ENCODE assay signal across 8 mouse cellular contexts in genomic region chr11:100849456-100850037, GRCm38 (mm10). TPM values are rescaled to one million over a fixed set of nuclear protein-coding genes. Genes with fewer than 3 reads are reported as not detected.
DNase-seq lines count a peak whose midpoint lies in the region; ATAC-seq and TF ChIP-seq lines count a peak whose summit lies in the region.

No protein-coding gene starts in this region.

- peak overlapping the region; percentile 56 for H3K4me3 ChIP-seq in cerebellum, adult 2 months (replicated peaks; ENCODE audit: insufficient read depth, low read depth, low read length)
- H3K4me3 ChIP-seq in forebrain, embryonic 11.5 days (ENCODE audit: low read depth, low read length), result peak overlapping the region; percentile 72
- peak overlapping the region; percentile 96 for H3K4me3 ChIP-seq in liver, embryonic 12.5 days

- peak overlapping the region; percentile 92 for H3K9ac ChIP-seq in forebrain, embryonic 11.5 days (ENCODE audit: low read length)
- peak overlapping the region; percentile 96 for H3K9ac ChIP-seq in liver, embryonic 12.5 days

- H3K4me1 ChIP-seq in cerebellum, adult 2 months (ENCODE audit: control insufficient read depth, insufficient read depth, low read length), result 0 out of 2 replicates have a peak, but pooled peaks cover 2% of the 10 kb centered on the region
- H3K4me1 ChIP-seq in forebrain, embryonic 11.5 days (replicated peaks; ENCODE audit: control insufficient read depth, insufficient read depth, low read length), result no peaks in the 10 kb centered on the region; the same call in 1 of the 2 replicates
- H3K4me1 ChIP-seq in liver, embryonic 12.5 days, result peaks cover 64% of the 10 kb centered on the region

- no peaks in the 10 kb centered on the region for H3K9me3 ChIP-seq in forebrain, embryonic 11.5 days (ENCODE audit: control insufficient read depth, low read length)
- H3K9me3 ChIP-seq in liver, embryonic 12.5 days (replicated peaks), result no peaks in the 10 kb centered on the region

- no peaks in the 10 kb centered on the region for H3K36me3 ChIP-seq in forebrain, embryonic 11.5 days (ENCODE audit: control insufficient read depth, insufficient read depth, low read length)
- H3K36me3 ChIP-seq in liver, embryonic 12.5 days, result peaks cover 6% of the 10 kb centered on the region

- DNase-seq in cerebellum, adult 2 months, result no peak
- DNase-seq in cerebellum, adult 11 months, result no peak
- peak; percentile 78 for DNase-seq in 416B (ENCODE audit: low read depth)
- peak; percentile 44 for DNase-seq in forebrain, embryonic 11.5 days (ENCODE audit: low spot score)
- no peak for DNase-seq in ovary, adult 18-20 months (ENCODE audit: low spot score)
- no peak for DNase-seq in gastrocnemius, postnatal 14 days
- no peak for DNase-seq in adrenal gland, postnatal 25 days

- TF ChIP-seq CTCF in cerebellum, adult 2 months (IDR thresholded peaks at IDR 0.05; ENCODE audit: borderline replicate concordance, insufficient read depth, low read depth, low read length), result no peak

- peak overlapping the region; percentile 88 for H3K4me2 ChIP-seq in forebrain, embryonic 11.5 days (ENCODE audit: low read depth, low read length, severe bottlenecking)
- peak overlapping the region; percentile 95 for H3K4me2 ChIP-seq in liver, embryonic 12.5 days

- H3K27ac ChIP-seq in cerebellum, adult 2 months (ENCODE audit: insufficient read depth, low read length), result peak overlapping the region; percentile 57; the same call in 1 of the 2 replicates
- H3K27ac ChIP-seq in forebrain, embryonic 11.5 days (ENCODE audit: low read depth, low read length), result no peak overlapping the region
- H3K27ac ChIP-seq in liver, embryonic 12.5 days, result peak overlapping the region; percentile 94

- 3% methylated on average over 13 of the region's 13 CpGs for WGBS in cerebellum, adult 2 months
- 1% methylated on average over 13 of the region's 13 CpGs for WGBS in forebrain, embryonic 11.5 days
- under 1% methylated on average over 13 of the region's 13 CpGs for WGBS in liver, embryonic 12.5 days (ENCODE audit: insufficient replicate concordance)

- ATAC-seq in forebrain, embryonic 11.5 days (replicated peaks; ENCODE audit: low FRiP score), result no peak
- peak; percentile 33; the same call in 1 of the 2 replicates for ATAC-seq in liver, embryonic 12.5 days

- TF ChIP-seq POLR2A in cerebellum, adult 2 months (IDR thresholded peaks at IDR 0.05; ENCODE audit: borderline replicate concordance, insufficient read depth, low read length), result no peak

- intact Hi-C loops in gastrocnemius, postnatal 14 days (cut with DNase I; ENCODE audit: low total_unique reads), result no loop called here

- no peaks in the 10 kb centered on the region for H3K27me3 ChIP-seq in cerebellum, adult 2 months (ENCODE audit: control insufficient read depth, insufficient read depth, low read length)
- no peaks in the 10 kb centered on the region for H3K27me3 ChIP-seq in forebrain, embryonic 11.5 days (ENCODE audit: control insufficient read depth, insufficient read depth, low read length)
- peaks cover 28% of the 10 kb centered on the region for H3K27me3 ChIP-seq in liver, embryonic 12.5 days (replicated peaks)

RNA-seq across cellular contexts. Expression of gene Stat5b, which starts 1.0 kb away (rescaled TPM):
- polyA plus RNA-seq in cerebellum, adult 2 months (2012; rRNA removed), result 33.6 and 37.5 TPM in 2 replicates
- 18.7 and 19.1 TPM in 2 replicates for polyA plus RNA-seq in forebrain, embryonic 11.5 days (2014; fragmentation: Nextera tagmentation; extraction: Ambion mirVana)
- polyA plus RNA-seq in liver, embryonic 12.5 days (2016; fragmentation: Nextera tagmentation; extraction: Ambion mirVana), result 31.6 and 33.7 TPM in 2 replicates
- 100 to 1,000 TPM in 1 of 2 experiments, 10 to 100 TPM in 1; 100.0 to 110 TPM for total RNA-seq in gastrocnemius, postnatal 14 days (2021)
- total RNA-seq in adrenal gland, postnatal 25 days (2021), result 89.0 and 123 TPM in 2 replicates

RNA-seq across cellular contexts. Expression of gene Stat5a, which starts 9.6 kb away (rescaled TPM):
- polyA plus RNA-seq in cerebellum, adult 2 months (2012; rRNA removed), result 3.0 and 4.0 TPM in 2 replicates
- polyA plus RNA-seq in forebrain, embryonic 11.5 days (2014; fragmentation: Nextera tagmentation; extraction: Ambion mirVana), result 1.3 and 1.5 TPM in 2 replicates
- polyA plus RNA-seq in liver, embryonic 12.5 days (2016; fragmentation: Nextera tagmentation; extraction: Ambion mirVana), result 16.0 and 17.7 TPM in 2 replicates
- 10 to 100 TPM; 17.9 to 21.5 TPM for total RNA-seq in gastrocnemius, postnatal 14 days (2021)
- total RNA-seq in adrenal gland, postnatal 25 days (2021), result 43.8 and 54.5 TPM in 2 replicates

Comparison
In these comparisons a context has a peak if more than half of its experiments do, and no peak if none do; other contexts are left out.
1. DNase-seq: peak in 416B (single experiment) and forebrain, embryonic 11.5 days (single experiment); none in cerebellum, adult 2 months (0 of 2), cerebellum, adult 11 months (single experiment), ovary, adult 18-20 months (single experiment), gastrocnemius, postnatal 14 days (single experiment) and adrenal gland, postnatal 25 days (single experiment).
2. Peak in every context shown above with its lines, with median percentiles within 50 percentile points of each other: H3K4me3 ChIP-seq.